Mouse (Mus musculus): ENCODE measurements around the gene Erfe.

GRCm38 (mm10) chr1:91350841-91351240 is 15.4 kb upstream of the Erfe start, which contains the start of gene Klhl30:
- TF ChIP-seq POLR2A (IDR thresholded peaks at IDR 0.05; ENCODE audit: borderline replicate concordance, extremely low read depth, low read depth, low read length) (no peak), CTCF (IDR thresholded peaks at IDR 0.05; ENCODE audit: insufficient read depth, low read length) (no peak)
